ENCODE assay signal across 11 mouse cellular contexts in genomic region chr13:112763531-112764091, GRCm38 (mm10). TPM values are rescaled to one million over a fixed set of nuclear protein-coding genes. Genes with fewer than 3 reads are reported as not detected.
DNase-seq lines count a peak whose midpoint lies in the region; ATAC-seq and TF ChIP-seq lines count a peak whose summit lies in the region.
"Had no signal": no experiment of that assay in that cellular context is flagged by ENCODE, and none has a peak within 500 bp of the region (broad histone marks: within the 10 kb centered on the region; RNA-seq: fewer than 3 reads in every experiment).

No protein-coding gene starts in this region.

- no peak overlapping the region for H3K4me3 ChIP-seq in kidney, embryonic 14.5 days (ENCODE audit: low read length)
- no peak overlapping the region for H3K4me3 ChIP-seq in embryonic fibroblast, embryonic 13.5 days (ENCODE audit: insufficient read depth, low read length)
- H3K4me3 ChIP-seq in stomach, embryonic 15.5 days (replicated peaks): no peak overlapping the region
- H3K4me3 ChIP-seq: limb, embryonic 12.5 days had no signal

- no peaks in the 10 kb centered on the region for H3K36me3 ChIP-seq in kidney, embryonic 14.5 days (ENCODE audit: control insufficient read depth, insufficient read depth, low read length)
- H3K36me3 ChIP-seq in stomach, embryonic 15.5 days: no peaks in the 10 kb centered on the region
- H3K36me3 ChIP-seq: limb, embryonic 12.5 days had no signal

- peak; percentile 68 for DNase-seq in kidney, adult 11 months
- DNase-seq in kidney, postnatal 4 days: peak; percentile 64 to 72
- DNase-seq in cerebellum, postnatal 25 days: no peak
- no peak for DNase-seq in layer of hippocampus, adult 18-20 months (ENCODE audit: low spot score in 2 of 2)
- DNase-seq in thymus, postnatal 36 days: no peak
- DNase-seq: thymus, postnatal 14 days had no signal

- TF ChIP-seq CTCF in embryonic fibroblast, embryonic 13.5 days (IDR thresholded peaks at IDR 0.05; ENCODE audit: borderline replicate concordance, insufficient read depth, low read length): no peak

- no peak overlapping the region for H3K4me2 ChIP-seq in kidney, embryonic 14.5 days (replicated peaks; ENCODE audit: low read depth, low read length)
- H3K4me2 ChIP-seq in stomach, embryonic 15.5 days: no peak overlapping the region
- H3K4me2 ChIP-seq: limb, embryonic 12.5 days had no signal

- no peak overlapping the region for H3K9ac ChIP-seq in kidney, embryonic 14.5 days (ENCODE audit: low read depth, low read length)
- H3K9ac ChIP-seq in stomach, embryonic 15.5 days: no peak overlapping the region
- H3K9ac ChIP-seq: limb, embryonic 12.5 days had no signal

- H3K27me3 ChIP-seq in kidney, embryonic 14.5 days (ENCODE audit: control insufficient read depth, insufficient read depth, low read length): no peaks in the 10 kb centered on the region
- H3K27me3 ChIP-seq in stomach, embryonic 15.5 days (replicated peaks): no peaks in the 10 kb centered on the region
- H3K27me3 ChIP-seq: CH12.LX; limb, embryonic 12.5 days had no signal

- no peak for ATAC-seq in kidney, embryonic 14.5 days (ENCODE audit: low FRiP score, low TSS enrichment)
- no peak for ATAC-seq in stomach, embryonic 15.5 days (ENCODE audit: insufficient read depth, low FRiP score, low read depth)

- H3K4me1 ChIP-seq in kidney, embryonic 14.5 days (ENCODE audit: control insufficient read depth, insufficient read depth, low read length): peaks cover 21% of the 10 kb centered on the region
- H3K4me1 ChIP-seq in embryonic fibroblast, embryonic 13.5 days (ENCODE audit: control insufficient read depth, insufficient read depth, low read length): peaks cover 4% of the 10 kb centered on the region; the same call in 1 of the 2 replicates
- peaks cover 34% of the 10 kb centered on the region for H3K4me1 ChIP-seq in stomach, embryonic 15.5 days

- 58% methylated on average over 10 of the region's 10 CpGs for WGBS in kidney, embryonic 14.5 days
- 52% methylated on average over 10 of the region's 10 CpGs for WGBS in stomach, embryonic 15.5 days

- H3K9me3 ChIP-seq in kidney, embryonic 14.5 days (ENCODE audit: control insufficient read depth, low read length): peaks cover 11% of the 10 kb centered on the region; the same call in 1 of the 2 replicates
- H3K9me3 ChIP-seq in stomach, embryonic 15.5 days: no peaks in the 10 kb centered on the region

- H3K27ac ChIP-seq in kidney, embryonic 14.5 days (ENCODE audit: low read depth, low read length): no peak overlapping the region
- peak overlapping the region; percentile 35 for H3K27ac ChIP-seq in embryonic fibroblast, embryonic 13.5 days (ENCODE audit: insufficient read depth, low read length)
- peak overlapping the region; percentile 23; the same call in 1 of the 2 replicates for H3K27ac ChIP-seq in stomach, embryonic 15.5 days
- H3K27ac ChIP-seq: limb, embryonic 12.5 days had no signal

- no peak for TF ChIP-seq POLR2A in embryonic fibroblast, embryonic 13.5 days (IDR thresholded peaks at IDR 0.05; ENCODE audit: low read depth, low read length)

RNA-seq across cellular contexts. Expression of gene Plpp1, which starts 37.0 kb away (rescaled TPM):
- polyA plus RNA-seq in kidney, embryonic 14.5 days (2014; fragmentation: Nextera tagmentation; extraction: Ambion mirVana): 61.9 and 63.6 TPM in 2 replicates
- polyA plus RNA-seq in embryonic fibroblast, embryonic 13.5 days (2011; ENCODE audit: insufficient read length, low read depth, missing spikeins): 175 and 205 TPM in 2 replicates
- polyA plus RNA-seq in stomach, embryonic 15.5 days (2015; fragmentation: Nextera tagmentation; extraction: Ambion mirVana): 94.1 and 102 TPM in 2 replicates
- total RNA-seq in layer of hippocampus, adult 18-20 months (2021): 10 to 100 TPM; 25.7 to 27.7 TPM

Comparison
In these comparisons a context has a peak if more than half of its experiments do, and no peak if none do; other contexts are left out.
1. DNase-seq: peak in kidney, adult 11 months (single experiment) and kidney, postnatal 4 days (2 of 2); none in cerebellum, postnatal 25 days (0 of 2), layer of hippocampus, adult 18-20 months (0 of 2) and thymus, postnatal 36 days (0 of 2).